Mouse (Mus musculus): ENCODE data around the gene Ccdc127. TPM values are rescaled to one million over a fixed set of nuclear protein-coding genes. Genes with fewer than 3 reads are reported as not detected.

Gene Ccdc127
- polyA plus RNA-seq, 1 experiment from 2014 or later: 53.7 TPM

MicroRNA genes within 50 kb of the gene (microRNA counts, 519-probe panel; counts per million panel counts)
- not detected for microRNA mmu-miR-692

Small RNAs within 50 kb of the gene (microRNA-seq; reads per million reads assigned to microRNA genes)
- not detected for gene Mir692-3 (ENCODE audit: borderline number of aligned reads)

Other genes with a start within 250 kb of the Ccdc127 start
- not detected in 2 replicates for gene Slc9a3, start 228.9 kb upstream of the Ccdc127 start, polyA plus RNA-seq (2014; fragmentation: Nextera tagmentation; extraction: Ambion mirVana)
- 50.2 and 55.9 TPM in 2 replicates for gene Exoc3, start 141.6 kb upstream of the Ccdc127 start, polyA plus RNA-seq (2014; fragmentation: Nextera tagmentation; extraction: Ambion mirVana)
- gene Ahrr, start 58.0 kb upstream of the Ccdc127 start, polyA plus RNA-seq (2014; fragmentation: Nextera tagmentation; extraction: Ambion mirVana): 0.18 and 0.49 TPM in 2 replicates
- gene Pdcd6, start 32.7 kb upstream of the Ccdc127 start, polyA plus RNA-seq (2014; fragmentation: Nextera tagmentation; extraction: Ambion mirVana): 139 and 142 TPM in 2 replicates
- gene Sdha, start within 50 bp of the Ccdc127 start, polyA plus RNA-seq (2014; fragmentation: Nextera tagmentation; extraction: Ambion mirVana): 248 and 278 TPM in 2 replicates
- not detected in 2 replicates for gene Lrrc14b, start 13.7 kb downstream of the Ccdc127 start, polyA plus RNA-seq (2014; fragmentation: Nextera tagmentation; extraction: Ambion mirVana)
- 2.6 and 3.8 TPM in 2 replicates for gene Zfp72, start 40.5 kb downstream of the Ccdc127 start, polyA plus RNA-seq (2014; fragmentation: Nextera tagmentation; extraction: Ambion mirVana)
- 90.6 and 95.9 TPM in 2 replicates for gene Ftl1-ps1, start 49.4 kb downstream of the Ccdc127 start, polyA plus RNA-seq (2014; fragmentation: Nextera tagmentation; extraction: Ambion mirVana)
- gene Zfp825, start 143.7 kb downstream of the Ccdc127 start, polyA plus RNA-seq (2014; fragmentation: Nextera tagmentation; extraction: Ambion mirVana): 17.7 and 18.3 TPM in 2 replicates